8 mouse cellular contexts compared by ENCODE assay signal in genomic region chr2:18698663-18699385, GRCm38 (mm10). TPM values are rescaled to one million over a fixed set of nuclear protein-coding genes. Genes with fewer than 3 reads are reported as not detected.
DNase-seq lines count a peak whose midpoint lies in the region; ATAC-seq and TF ChIP-seq lines count a peak whose summit lies in the region.

No protein-coding gene starts in this region.

- no peaks in the 10 kb centered on the region for H3K9me3 ChIP-seq in liver, embryonic 12.5 days (replicated peaks)
- H3K9me3 ChIP-seq in neural tube, embryonic 15.5 days (replicated peaks) = no peaks in the 10 kb centered on the region

- peak; percentile 28 for DNase-seq in gastrocnemius, adult 2 months
- no peak for DNase-seq in gastrocnemius, adult 18-20 months (ENCODE audit: low spot score)
- peak; percentile 28 for DNase-seq in urinary bladder, adult 2 months (ENCODE audit: low spot score)
- no peak for DNase-seq in urinary bladder, postnatal 10 days (ENCODE audit: low spot score)
- DNase-seq in heart, postnatal 10 days = peak; percentile 32 to 44
- DNase-seq in urinary bladder, postnatal 25 days (ENCODE audit: low spot score) = no peak

- no peak for TF ChIP-seq CTCF in gastrocnemius, adult 2 months (IDR thresholded peaks at IDR 0.05)

- H3K36me3 ChIP-seq in liver, embryonic 12.5 days = no peaks in the 10 kb centered on the region
- no peaks in the 10 kb centered on the region for H3K36me3 ChIP-seq in neural tube, embryonic 15.5 days

- peaks cover 10% of the 10 kb centered on the region; the same call in 1 of the 2 replicates for H3K4me1 ChIP-seq in liver, embryonic 12.5 days
- H3K4me1 ChIP-seq in neural tube, embryonic 15.5 days = peaks cover 19% of the 10 kb centered on the region

- no peak overlapping the region for H3K27ac ChIP-seq in gastrocnemius, adult 2 months
- no peak overlapping the region for H3K27ac ChIP-seq in liver, embryonic 12.5 days
- H3K27ac ChIP-seq in neural tube, embryonic 15.5 days (replicated peaks) = no peak overlapping the region

- peak overlapping the region; percentile 29 for H3K4me3 ChIP-seq in gastrocnemius, adult 2 months
- 0 out of 2 replicates have a peak overlapping the region, but pooled peaks have one; percentile 13 for H3K4me3 ChIP-seq in liver, embryonic 12.5 days
- no peak overlapping the region for H3K4me3 ChIP-seq in neural tube, embryonic 15.5 days (replicated peaks)

- intact Hi-C loops in gastrocnemius, adult 2 months (cut with DNase I) = loop anchor here (5.0 to 10.0 kb wide), 2 partner anchors 112 to 674 kb away; no protein-coding TSS in a partner anchor
- intact Hi-C loops in heart, postnatal 10 days (cut with DNase I) = loop anchor here (5.0 kb wide), 2 partner anchors 92 to 1828 kb away; no protein-coding TSS in a partner anchor

- no peak overlapping the region for H3K9ac ChIP-seq in liver, embryonic 12.5 days
- no peak overlapping the region for H3K9ac ChIP-seq in neural tube, embryonic 15.5 days (replicated peaks)

- H3K27me3 ChIP-seq in liver, embryonic 12.5 days (replicated peaks) = peaks cover 79% of the 10 kb centered on the region
- peaks cover 54% of the 10 kb centered on the region for H3K27me3 ChIP-seq in neural tube, embryonic 15.5 days (replicated peaks)

- 2% methylated on average over 56 of the region's 56 CpGs for WGBS in liver, embryonic 12.5 days (ENCODE audit: insufficient replicate concordance)
- WGBS in neural tube, embryonic 15.5 days = 1% methylated on average over 56 of the region's 56 CpGs

- H3K4me2 ChIP-seq in liver, embryonic 12.5 days = peak overlapping the region; percentile 38
- H3K4me2 ChIP-seq in neural tube, embryonic 15.5 days = no peak overlapping the region; the same call in 1 of the 2 replicates

- ATAC-seq in liver, embryonic 12.5 days = no peak
- ATAC-seq in neural tube, embryonic 15.5 days (ENCODE audit: low FRiP score) = peak; percentile 48; the same call in 1 of the 2 replicates

RNA-seq across cellular contexts. Expression of gene Spag6, which starts 5.0 kb away (rescaled TPM):
- 1 to 10 TPM; 1.2 to 1.5 TPM for total RNA-seq in gastrocnemius, adult 2 months (2021)
- 1 to 10 TPM; 1.0 to 1.4 TPM for total RNA-seq in gastrocnemius, adult 18-20 months (2021)
- polyA plus RNA-seq in urinary bladder, adult 2 months (2012; rRNA removed) = 0.32 and 0.34 TPM in 2 replicates
- total RNA-seq in heart, postnatal 10 days (2021) = under 1 TPM in 1 of 2 experiments, not detected in 1; 0.24 TPM
- not detected in 2 replicates for polyA plus RNA-seq in liver, embryonic 12.5 days (2016; fragmentation: Nextera tagmentation; extraction: Ambion mirVana)
- 0.06 TPM in 1 of 2 replicates, not detected in the other for polyA plus RNA-seq in neural tube, embryonic 15.5 days (2015; fragmentation: Nextera tagmentation; extraction: Ambion mirVana)

RNA-seq across cellular contexts. Expression of gene Bmi1, which starts 22.0 kb away (rescaled TPM):
- 10 to 100 TPM; 48.2 to 53.5 TPM for total RNA-seq in gastrocnemius, adult 2 months (2021)
- total RNA-seq in gastrocnemius, adult 18-20 months (2021) = 10 to 100 TPM; 67.2 to 67.6 TPM
- 25.3 TPM in 2 replicates for polyA plus RNA-seq in urinary bladder, adult 2 months (2012; rRNA removed)
- 10 to 100 TPM; 66.4 to 70.2 TPM for total RNA-seq in heart, postnatal 10 days (2021)
- 9.5 and 9.7 TPM in 2 replicates for polyA plus RNA-seq in liver, embryonic 12.5 days (2016; fragmentation: Nextera tagmentation; extraction: Ambion mirVana)
- polyA plus RNA-seq in neural tube, embryonic 15.5 days (2015; fragmentation: Nextera tagmentation; extraction: Ambion mirVana) = 18.1 and 19.8 TPM in 2 replicates

RNA-seq across cellular contexts. Expression of gene Commd3, which starts 26.6 kb away (rescaled TPM):
- 100 to 1,000 TPM in 1 of 2 experiments, 10 to 100 TPM in 1; 83.3 to 100 TPM for total RNA-seq in gastrocnemius, adult 2 months (2021)
- total RNA-seq in gastrocnemius, adult 18-20 months (2021) = 10 to 100 TPM; 89.8 to 95.3 TPM
- polyA plus RNA-seq in urinary bladder, adult 2 months (2012; rRNA removed) = 115 and 131 TPM in 2 replicates
- 100 to 1,000 TPM; 128 to 137 TPM for total RNA-seq in heart, postnatal 10 days (2021)
- 102 TPM in 2 replicates for polyA plus RNA-seq in liver, embryonic 12.5 days (2016; fragmentation: Nextera tagmentation; extraction: Ambion mirVana)
- polyA plus RNA-seq in neural tube, embryonic 15.5 days (2015; fragmentation: Nextera tagmentation; extraction: Ambion mirVana) = 192 and 193 TPM in 2 replicates

Comparison
In these comparisons a context has a peak if more than half of its experiments do, and no peak if none do; other contexts are left out.
1. DNase-seq: peak in gastrocnemius, adult 2 months (single experiment), urinary bladder, adult 2 months (single experiment) and heart, postnatal 10 days (2 of 2); none in gastrocnemius, adult 18-20 months (single experiment), urinary bladder, postnatal 10 days (single experiment) and urinary bladder, postnatal 25 days (single experiment).